Mouse (Mus musculus): Measurements from ENCODE around the gene Otop3.

DNA sequence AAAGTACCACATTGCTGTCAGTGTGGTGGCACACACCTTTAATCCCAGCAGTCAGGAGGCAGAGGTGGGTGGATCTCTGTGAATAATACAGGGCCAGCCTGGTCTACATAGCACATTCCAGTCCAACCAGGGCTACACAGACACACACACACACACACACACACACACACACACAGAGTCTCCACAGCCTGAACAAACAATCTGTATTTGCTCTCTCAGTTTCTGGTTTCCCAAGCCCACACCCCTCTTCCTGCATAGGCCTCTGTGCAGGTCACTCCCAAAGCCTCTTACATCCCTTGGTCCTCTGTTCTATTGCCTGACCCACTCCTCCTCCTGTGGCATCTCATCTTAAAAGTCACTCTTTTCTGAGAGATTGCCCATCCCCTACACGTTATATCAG is 37.5 kb downstream of the Otop3 start:
- TF ChIP-seq CTCF (IDR thresholded peaks at IDR 0.05; ENCODE audit: extremely low read depth, insufficient read depth, low read length) = no peak
- no peak for TF ChIP-seq POLR2A (IDR thresholded peaks at IDR 0.05; ENCODE audit: extremely low read depth, insufficient read depth, low read length)
